Mouse (Mus musculus) ovary, adult 2 months (tissue): ENCODE measurements around the gene Prcd. TPM values are rescaled to one million over a fixed set of nuclear protein-coding genes. Genes with fewer than 3 reads are reported as not detected.

Experiments used
- polyA plus RNA-seq: library from polyadenylated mRNA; depleted of rRNA; stranded (reverse); fragments of >200 nt; gene quantifications from 2 replicates; pipeline ENCODE4 v1.2.3, GENCODE M21; 2012; rRNA removed

The Prcd gene
- polyA plus RNA-seq: 19.7 and 23.3 TPM in 2 replicates

DNA sequence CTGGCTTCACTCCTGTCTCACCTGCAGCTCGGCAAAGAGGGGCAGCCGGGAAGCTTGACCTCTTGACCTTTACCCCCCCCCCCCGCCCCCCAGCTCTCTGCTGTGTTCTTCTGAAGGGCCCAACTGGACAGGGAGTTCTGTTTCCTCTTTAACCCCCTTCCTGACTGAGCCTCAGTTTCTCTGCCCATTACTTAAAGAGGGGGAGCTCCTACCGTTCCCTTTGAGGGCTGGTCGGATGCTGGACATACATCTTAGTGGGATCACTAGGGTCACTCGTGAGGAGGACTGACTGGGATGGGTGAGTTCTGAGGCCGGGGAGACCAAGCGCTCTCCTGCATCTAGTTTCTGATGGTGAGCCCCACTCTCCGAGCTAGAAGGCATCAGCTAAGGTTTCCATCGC lies at the start of gene Prcd:
Prcd (plus strand) TSS at position 301 of the 400 bp plus-strand sequence.

DNA sequence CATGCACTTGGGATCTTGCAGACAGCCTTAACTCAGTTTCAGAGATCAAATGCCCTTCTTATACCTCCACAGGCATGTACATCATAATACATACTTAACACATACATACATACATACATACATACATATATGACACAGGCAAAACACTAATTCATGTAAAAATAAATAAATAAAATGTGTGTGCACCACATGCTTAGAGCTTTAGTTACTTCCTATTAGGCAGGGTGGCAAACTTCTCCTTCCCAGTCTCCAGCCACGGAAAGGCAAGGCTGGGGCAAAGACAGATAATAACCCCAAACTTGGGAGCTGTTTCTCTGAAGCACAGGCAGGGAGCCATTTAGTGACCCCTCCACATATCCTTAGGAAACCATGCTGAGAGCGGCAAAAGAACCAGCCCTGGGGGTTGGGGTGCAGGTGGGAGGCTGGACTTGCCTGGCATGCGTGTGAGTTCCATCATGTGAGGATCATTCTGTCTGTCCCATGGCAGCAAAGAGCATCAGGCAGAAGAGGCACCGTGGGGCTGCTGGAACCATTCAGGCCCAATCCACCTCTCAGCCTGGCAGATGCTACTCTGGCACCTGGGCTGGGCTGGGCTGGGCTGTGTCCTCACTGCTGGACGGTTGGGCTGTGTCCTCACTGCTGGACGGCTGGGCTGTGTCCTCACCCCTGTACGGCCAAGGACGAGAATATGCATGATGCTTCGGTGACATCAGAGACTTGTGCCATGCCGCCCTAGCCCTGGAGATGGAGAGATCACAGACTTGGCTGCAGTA lies 26.8 kb upstream of the Prcd start, which contains the start of gene Rhbdf2:
Rhbdf2 (minus strand) TSS at position 721 of the 773 bp plus-strand sequence.

DNA sequence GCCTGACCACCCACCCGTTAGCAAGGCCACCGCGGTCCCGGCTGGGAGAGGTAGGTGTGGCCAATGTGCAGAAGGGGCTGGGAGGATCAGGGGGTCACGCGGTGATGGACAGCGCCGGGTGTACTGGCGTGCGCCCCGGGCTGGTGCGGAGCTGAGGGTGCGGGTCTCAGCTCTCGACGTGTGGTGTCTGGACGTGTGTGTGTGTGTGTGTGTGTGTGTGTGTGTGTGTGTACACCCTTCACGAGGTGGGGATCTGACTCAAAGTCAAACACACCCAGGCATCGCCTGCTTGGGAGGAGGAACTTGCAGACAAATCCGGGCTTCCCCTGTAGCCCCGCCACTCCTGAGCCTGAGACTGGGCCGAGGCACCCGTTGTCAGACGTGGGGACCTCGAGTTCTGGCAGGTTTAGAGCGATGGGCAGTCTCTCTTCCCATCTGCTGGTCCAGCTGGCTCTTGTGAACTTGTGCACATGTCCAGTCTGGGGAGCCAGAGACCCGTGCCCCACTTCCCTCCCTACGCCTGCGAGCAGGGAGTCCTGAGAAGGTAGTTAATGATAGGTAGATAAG lies 1.0 kb downstream of the Prcd start, which contains the start of gene Cygb:
Cygb (minus strand) TSS at position 59 of the 567 bp plus-strand sequence.

Other genes with a start within 250 kb of the Prcd start
- gene Rnf157, start 240.5 kb upstream of the Prcd start, polyA plus RNA-seq: 5.1 and 6.4 TPM in 2 replicates
- gene Ubald2, start 219.4 kb upstream of the Prcd start, polyA plus RNA-seq: 145 and 174 TPM in 2 replicates
- 0.93 and 1.9 TPM in 2 replicates for gene Qrich2, start 187.3 kb upstream of the Prcd start, polyA plus RNA-seq
- 218 and 285 TPM in 2 replicates for gene Prpsap1, start 159.3 kb upstream of the Prcd start, polyA plus RNA-seq
- gene Sphk1, start 122.6 kb upstream of the Prcd start, polyA plus RNA-seq: 31.4 and 33.0 TPM in 2 replicates
- gene Ube2o, start 72.1 kb upstream of the Prcd start, polyA plus RNA-seq: 43.3 and 43.5 TPM in 2 replicates
- gene Aanat, start 67.1 kb upstream of the Prcd start, polyA plus RNA-seq: 0.16 and 0.44 TPM in 2 replicates
- 94.1 and 97.8 TPM in 2 replicates for gene Rhbdf2, start 26.5 kb upstream of the Prcd start, polyA plus RNA-seq
- 128 and 135 TPM in 2 replicates for gene Cygb, start 779 bp downstream of the Prcd start, polyA plus RNA-seq
- gene St6galnac1, start 122.0 kb downstream of the Prcd start, polyA plus RNA-seq: 0.10 and 0.24 TPM in 2 replicates
- 110 and 217 TPM in 2 replicates for gene Mxra7, start 174.5 kb downstream of the Prcd start, polyA plus RNA-seq
- 21.8 and 22.7 TPM in 2 replicates for gene Mettl23, start 189.7 kb downstream of the Prcd start, polyA plus RNA-seq
- gene Jmjd6, start 189.9 kb downstream of the Prcd start, polyA plus RNA-seq: 34.6 and 37.0 TPM in 2 replicates
- 32.6 and 33.4 TPM in 2 replicates for gene Mfsd11, start 198.9 kb downstream of the Prcd start, polyA plus RNA-seq
- 1,242 and 1,559 TPM in 2 replicates for gene Srsf2, start 199.6 kb downstream of the Prcd start, polyA plus RNA-seq